Mouse (Mus musculus) kidney, embryonic 16.5 days (tissue): ENCODE data around the gene Rubcn. TPM values are rescaled to one million over a fixed set of nuclear protein-coding genes. Genes with fewer than 3 reads are reported as not detected.
"Not testable (repeated sequence)": the region's sequence is repeated elsewhere in the genome, so short reads cannot be mapped to it uniquely, and the experiment has no call there.

Source experiments
- ATAC-seq: fragments of 200-750 bp; cut with Nextera tagmentation; 2 replicates; pipeline ENCODE4 v1.8.0; 2017; ENCODE audit warnings: moderate TSS enrichment; ENCODE audit not compliant: low FRiP score, low TSS enrichment
- H3K27ac ChIP-seq: fragments of 300-500 bp; sonication (generic); 2 replicates; pipeline ENCODE4 v1.5.1; 2014; ENCODE audit warnings: low read length
- H3K27me3 ChIP-seq: fragments of 300-500 bp; sonication (generic); 2 replicates; pipeline ENCODE4 v1.6.1; 2014; ENCODE audit warnings: low read length, control low read depth, mixed read lengths; ENCODE audit not compliant: insufficient read depth
- H3K36me3 ChIP-seq: fragments of 300-500 bp; sonication (generic); 2 replicates; pipeline ENCODE4 v1.6.1; 2014; ENCODE audit warnings: low read length, control low read depth, mixed read lengths; ENCODE audit not compliant: insufficient read depth
- H3K4me1 ChIP-seq: fragments of 300-500 bp; sonication (generic); 2 replicates; pipeline ENCODE4 v1.6.1; 2014; ENCODE audit warnings: low read length, control low read depth, mixed read lengths; ENCODE audit not compliant: insufficient read depth
- H3K4me2 ChIP-seq: fragments of 300-500 bp; sonication (generic); replicated peaks from 2 replicates; pipeline ENCODE4 v1.6.1; 2014; ENCODE audit warnings: low read depth, low read length
- H3K4me3 ChIP-seq: fragments of 300-500 bp; sonication (generic); 2 replicates; pipeline ENCODE4 v1.5.1; 2014; ENCODE audit warnings: mild to moderate bottlenecking, low read length
- H3K9ac ChIP-seq: fragments of 300-500 bp; sonication (generic); replicated peaks from 2 replicates; pipeline ENCODE4 v1.6.1; 2014; ENCODE audit warnings: low read length
- H3K9me3 ChIP-seq: fragments of 300-500 bp; sonication (generic); 2 replicates; pipeline ENCODE4 v1.6.1; 2016; ENCODE audit warnings: low read length, control low read depth
- WGBS: fragments of 180-500 bp; shearing (Covaris S2); extraction: QIAGEN DNeasy Blood & Tissue Kit; methylation state at CpG from one replicate; pipeline ENCODE4 v1.1.7; 2014; 5-methylcytosine and 5-hydroxymethylcytosine counted together
- polyA plus RNA-seq: library from polyadenylated mRNA; unstranded; fragments of >200 nt; fragmentation: Nextera tagmentation; extraction: Ambion mirVana; gene quantifications from 2 replicates; pipeline ENCODE4 v1.2.1, GENCODE M21; 2015

Gene Rubcn
- polyA plus RNA-seq, result 23.7 and 24.2 TPM in 2 replicates

DNA sequence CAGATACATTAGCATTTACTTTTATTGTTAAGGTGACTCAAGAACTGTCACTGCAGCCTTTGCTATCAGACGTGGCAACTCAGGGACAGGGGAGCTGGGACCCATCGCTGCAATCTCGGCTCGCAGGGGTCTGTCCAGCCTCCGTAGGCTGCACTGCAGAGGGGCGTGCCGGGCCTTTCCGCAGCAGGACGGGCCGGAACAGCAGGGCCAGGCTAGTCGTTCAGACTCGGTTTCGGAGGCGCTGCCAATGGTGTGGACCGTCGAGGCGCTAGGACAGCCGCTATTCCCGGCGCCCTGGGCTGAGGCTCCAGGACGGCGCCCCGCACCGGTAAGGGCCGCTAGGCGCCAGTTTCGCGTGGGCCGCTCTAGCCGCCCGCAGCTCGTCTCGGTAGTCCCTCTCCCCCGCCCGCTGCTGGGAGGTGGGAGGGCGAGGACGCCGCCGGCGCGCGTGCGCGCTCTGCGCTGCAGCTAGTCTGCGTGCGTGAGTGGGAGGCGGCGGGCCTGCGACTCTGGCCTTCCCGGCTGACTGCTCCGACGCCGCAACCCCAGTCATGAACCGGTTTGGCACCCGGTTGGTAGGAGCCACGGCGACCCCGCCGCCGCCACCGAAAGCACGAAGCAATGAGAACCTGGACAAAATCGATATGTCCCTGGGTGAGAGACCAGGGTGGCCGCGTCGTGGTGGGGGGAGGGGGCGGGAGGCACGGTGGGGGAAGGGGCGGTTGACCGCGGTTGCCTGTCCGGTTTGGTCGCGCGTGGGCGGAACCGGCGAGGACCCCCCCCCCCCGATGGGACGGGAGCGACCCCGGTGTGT, at the start of gene Rubcn, which contains the start of gene Fyttd1:
TSS of gene Rubcn (minus strand) at position 424 of the 814 bp plus-strand sequence.
TSS of gene Fyttd1 (plus strand) at position 158 of the 814 bp plus-strand sequence.
- 0% methylated on average over 62 of the region's 83 CpGs for WGBS
- Histone ChIP-seq H3K27me3 (no peaks in the 10 kb centered on the region), H3K27ac (peak within 1 kb of the TSS; percentile 90), H3K4me1 (peaks cover 14% of the 10 kb centered on the region), H3K9ac (peak within 1 kb of the TSS; percentile 92), H3K4me2 (peak within 1 kb of the TSS; percentile 78), H3K36me3 (no peaks in the 10 kb centered on the region), H3K4me3 (peak within 1 kb of the TSS; percentile 98), H3K9me3 (no peaks in the 10 kb centered on the region)
- ATAC-seq, result peak; percentile 97

DNA sequence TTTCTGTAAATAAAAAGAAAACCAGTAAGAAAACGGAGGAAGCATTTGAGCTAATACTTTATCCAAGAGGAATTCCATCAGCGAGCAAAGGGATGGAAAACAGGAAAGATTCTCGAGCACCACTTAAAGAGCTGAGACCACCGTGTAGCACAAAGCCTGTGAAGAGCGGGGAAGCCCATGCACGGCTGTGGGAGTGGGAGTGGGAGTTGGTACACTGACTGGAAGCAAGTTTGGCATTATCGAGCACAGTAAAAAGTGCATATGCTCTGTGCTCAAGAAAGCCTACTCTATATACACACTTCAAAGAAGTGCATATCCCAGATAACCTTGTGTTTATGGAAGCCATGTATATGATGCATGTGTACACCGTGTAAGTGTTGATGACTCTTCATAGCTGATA, 49.5 kb upstream of the Rubcn start:
- Histone ChIP-seq H3K9ac (no peak overlapping the region), H3K27me3 (no peaks in the 10 kb centered on the region), H3K36me3 (peaks cover 17% of the 10 kb centered on the region), H3K27ac (no peak overlapping the region), H3K9me3 (no peaks in the 10 kb centered on the region), H3K4me3 (no peak overlapping the region), H3K4me1 (0 out of 2 replicates have a peak, but pooled peaks cover 4% of the 10 kb centered on the region), H3K4me2 (no peak overlapping the region)
- WGBS, result 91% methylated on average over 8 of the region's 8 CpGs
- ATAC-seq, result no peak

DNA sequence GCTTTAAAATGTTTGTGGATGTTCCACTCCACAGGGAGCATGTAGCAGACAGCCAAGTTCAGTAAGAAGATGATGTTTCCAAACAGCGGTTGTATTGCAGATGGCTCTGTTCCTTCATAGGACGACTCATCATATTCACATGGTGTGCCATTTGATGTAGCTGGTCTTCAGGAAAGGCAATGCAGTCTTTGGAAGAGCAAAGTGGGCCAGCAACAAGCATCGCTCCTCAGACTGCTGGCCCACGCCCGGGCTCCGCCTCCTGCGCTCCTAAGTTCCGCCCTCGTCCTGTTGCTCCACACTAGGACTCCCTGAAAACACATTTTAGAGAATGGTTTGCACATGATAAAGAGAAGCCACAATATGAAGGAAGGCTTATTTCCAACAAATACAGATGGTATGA, 49.1 kb upstream of the Rubcn start:
- H3K4me3 ChIP-seq, ATAC-seq: not testable (repeated sequence)
- WGBS, result 91% methylated on average over 9 of the region's 9 CpGs

DNA sequence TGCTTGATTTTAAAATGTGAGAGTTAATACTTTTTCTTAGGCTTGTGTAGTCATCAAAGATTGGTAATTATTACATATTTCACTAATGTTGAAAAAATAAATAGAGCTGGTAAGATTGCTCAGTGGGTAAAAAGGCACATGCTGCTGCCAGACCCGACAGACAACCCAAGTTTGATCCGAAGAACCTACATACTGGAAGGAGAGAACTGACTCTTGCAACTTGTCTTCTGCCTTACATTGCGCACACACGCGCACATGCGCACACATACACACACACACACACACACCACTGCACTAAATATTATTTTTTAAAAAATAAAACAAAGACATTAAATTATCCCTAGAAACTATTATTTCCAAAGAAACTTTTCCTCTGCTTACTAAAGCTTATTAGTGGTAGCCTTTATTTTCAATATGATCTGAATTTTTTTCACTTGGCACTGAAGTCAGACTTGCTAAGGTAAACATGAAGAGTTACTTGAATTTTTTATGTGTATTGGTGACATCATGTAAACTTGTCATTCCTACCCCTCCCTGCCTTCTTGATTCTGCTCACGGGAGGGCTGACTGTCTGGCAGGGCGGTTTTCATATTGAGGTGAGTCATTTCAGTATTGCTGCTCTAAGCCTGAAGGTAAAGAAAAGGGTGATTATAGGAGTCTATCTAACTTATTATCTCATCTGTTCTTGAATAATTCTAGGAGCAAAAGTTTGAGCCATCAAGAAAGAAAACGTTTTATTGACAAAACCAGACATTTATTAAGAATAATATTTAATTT, 37.9 kb upstream of the Rubcn start:
- WGBS, result 71% methylated on average over 9 of the region's 9 CpGs
- no peak overlapping the region for H3K9ac ChIP-seq
- H3K4me3 ChIP-seq, result peak overlapping the region; percentile 29
- ATAC-seq, result no peak
- H3K27ac ChIP-seq, result no peak overlapping the region
- H3K4me2 ChIP-seq, result peak overlapping the region; percentile 51
- H3K4me1 ChIP-seq, result peaks cover 7% of the 10 kb centered on the region
- H3K9me3 ChIP-seq, result 0 out of 2 replicates have a peak, but pooled peaks cover 2% of the 10 kb centered on the region
- no peaks in the 10 kb centered on the region for H3K27me3 ChIP-seq
- peaks cover 7% of the 10 kb centered on the region; the same call in 1 of the 2 replicates for H3K36me3 ChIP-seq

More for the DNA sequence above, 49.1 kb upstream of the Rubcn start:
- H3K27ac ChIP-seq, H3K4me2 ChIP-seq, H3K9ac ChIP-seq, H3K9me3 ChIP-seq, H3K27me3 ChIP-seq, H3K4me1 ChIP-seq: not testable (repeated sequence)
- peaks cover 17% of the 10 kb centered on the region for H3K36me3 ChIP-seq

DNA sequence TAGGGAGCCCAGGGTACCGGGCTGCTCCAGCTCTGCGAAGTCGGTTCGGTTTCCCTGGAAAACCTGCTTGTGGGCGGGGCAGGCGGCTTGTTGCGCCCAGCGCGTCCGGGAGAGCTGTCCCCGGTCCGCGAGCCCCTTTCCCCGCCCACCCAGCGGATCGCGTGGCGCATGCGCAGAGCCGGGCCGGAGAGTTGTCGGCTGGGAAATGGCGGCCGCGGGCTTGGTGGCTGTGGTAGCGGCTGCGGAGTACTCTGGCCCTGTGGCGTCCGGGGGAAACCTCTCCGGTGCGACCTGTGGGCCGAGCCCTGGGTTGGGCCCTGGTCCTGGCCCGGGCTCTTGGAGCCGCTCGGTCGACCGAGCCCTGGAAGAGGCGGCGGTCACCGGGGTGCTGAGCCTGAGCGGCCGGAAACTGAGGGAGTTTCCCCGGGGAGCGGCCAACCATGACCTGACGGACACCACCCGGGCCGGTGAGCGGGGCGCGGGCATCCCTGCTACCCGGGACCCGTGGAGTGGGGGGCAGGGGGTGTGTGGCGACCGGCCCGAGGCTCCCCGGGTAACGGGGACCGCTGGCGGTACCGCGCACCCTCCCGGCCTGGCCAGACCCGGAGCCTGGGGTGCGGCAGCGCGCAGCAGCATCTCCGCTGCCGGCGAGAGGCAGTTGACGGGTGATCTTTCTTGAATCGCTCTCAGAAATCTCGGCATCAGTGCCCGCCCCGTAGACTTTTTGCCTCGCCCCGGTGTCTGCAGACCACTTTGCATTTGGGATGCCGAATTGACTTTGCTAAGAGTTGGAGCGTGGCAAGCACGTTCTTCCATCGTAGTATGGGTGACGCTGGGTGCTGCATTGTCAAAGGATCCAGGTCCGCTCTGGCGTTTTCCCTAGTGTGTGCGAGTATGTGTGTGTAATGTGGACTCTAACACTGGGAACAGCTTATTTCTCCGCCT, 36.6 kb upstream of the Rubcn start, which contains the start of gene Lrch3:
TSS of gene Lrch3 (plus strand) at position 164 of the 945 bp plus-strand sequence.
- peak; percentile 96 for ATAC-seq
- Histone ChIP-seq H3K9ac (peak within 1 kb of the TSS; percentile 97), H3K4me2 (peak within 1 kb of the TSS; percentile 80), H3K4me1 (peaks cover 7% of the 10 kb centered on the region), H3K9me3 (no peaks in the 10 kb centered on the region), H3K27me3 (no peaks in the 10 kb centered on the region), H3K4me3 (peak within 1 kb of the TSS; percentile 97), H3K36me3 (no peaks in the 10 kb centered on the region), H3K27ac (peak within 1 kb of the TSS; percentile 94)
- under 1% methylated on average over 85 of the region's 85 CpGs for WGBS

DNA sequence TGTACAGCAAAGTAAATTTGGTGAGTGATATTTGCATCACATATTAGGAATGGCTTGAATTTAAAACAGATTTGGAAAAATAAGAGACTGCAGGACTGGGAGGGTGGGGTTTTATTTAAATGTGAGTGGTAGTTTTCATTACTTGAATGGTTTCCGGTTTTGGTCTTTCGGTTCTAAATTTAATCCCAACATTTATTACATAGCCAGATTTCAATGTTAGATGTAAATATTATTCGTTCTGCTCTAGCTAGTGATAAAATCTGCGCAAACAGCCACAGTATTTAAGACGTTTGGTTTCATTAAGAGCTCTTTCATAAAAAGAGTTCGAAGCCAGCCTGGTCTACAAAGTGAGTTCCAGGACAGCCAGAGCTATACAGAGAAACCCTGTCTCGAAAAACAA, 35.6 kb upstream of the Rubcn start:
- H3K9ac ChIP-seq, result no peak overlapping the region; the same call in 1 of the 2 replicates
- no peaks in the 10 kb centered on the region for H3K9me3 ChIP-seq
- H3K4me1 ChIP-seq, result peaks cover 7% of the 10 kb centered on the region
- ATAC-seq, result no peak
- H3K4me2 ChIP-seq, result peak overlapping the region; percentile 80
- no peak overlapping the region for H3K27ac ChIP-seq
- peak overlapping the region; percentile 97 for H3K4me3 ChIP-seq
- 61% methylated on average over 7 of the region's 7 CpGs for WGBS
- H3K27me3 ChIP-seq, result no peaks in the 10 kb centered on the region
- no peaks in the 10 kb centered on the region for H3K36me3 ChIP-seq

DNA sequence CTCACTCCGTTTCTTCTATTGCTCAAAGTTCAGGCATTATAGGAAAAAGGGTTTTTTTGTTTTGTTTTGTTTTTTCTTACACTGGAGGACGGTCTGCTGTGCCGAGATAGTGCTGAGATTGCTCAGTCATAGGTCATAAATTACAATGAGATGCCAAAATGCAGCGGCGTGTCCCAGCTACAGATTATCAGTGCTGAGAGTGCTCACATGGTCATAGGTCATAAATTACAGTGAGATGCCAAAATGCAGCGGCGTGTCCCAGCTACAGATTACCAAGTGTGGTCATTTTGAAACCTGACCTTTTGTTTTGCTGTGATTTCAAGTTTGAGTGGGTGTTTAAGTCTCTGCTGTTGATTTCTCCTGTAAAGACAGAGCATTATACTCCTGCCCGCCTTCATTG, 29.2 kb upstream of the Rubcn start:
- Histone ChIP-seq H3K27ac (peak overlapping the region; percentile 50; the same call in 1 of the 2 replicates), H3K4me1 (peaks cover 6% of the 10 kb centered on the region; the same call in 1 of the 2 replicates), H3K9me3 (no peaks in the 10 kb centered on the region), H3K4me3 (no peak overlapping the region), H3K36me3 (peaks cover 18% of the 10 kb centered on the region; the same call in 1 of the 2 replicates), H3K27me3 (no peaks in the 10 kb centered on the region), H3K4me2 (no peak overlapping the region), H3K9ac (no peak overlapping the region)
- WGBS, result 13% methylated on average over 8 of the region's 8 CpGs
- peak; percentile 54; the same call in 1 of the 2 replicates for ATAC-seq

DNA sequence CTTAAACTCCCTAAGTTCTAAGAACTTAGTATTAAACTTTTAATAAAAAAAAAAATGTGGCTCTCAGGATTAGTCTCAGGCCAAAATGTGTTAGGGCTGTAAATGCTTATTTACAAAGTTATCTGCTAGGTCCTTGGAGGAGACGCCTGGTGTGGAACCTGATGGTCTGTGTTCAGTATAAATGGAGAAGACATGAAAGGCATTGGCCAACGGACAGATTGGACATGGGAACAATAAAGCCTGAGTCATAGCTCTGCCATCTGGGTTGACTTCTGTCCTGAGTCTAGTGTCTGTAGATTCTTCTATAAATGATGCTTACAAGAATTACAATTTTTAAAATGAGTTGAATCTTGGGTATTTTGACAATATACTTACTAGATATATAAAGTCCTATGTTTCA, 28.6 kb upstream of the Rubcn start:
- H3K9ac ChIP-seq, result no peak overlapping the region
- 67% methylated on average over 2 of the region's 2 CpGs for WGBS
- H3K36me3 ChIP-seq, result peaks cover 21% of the 10 kb centered on the region; the same call in 1 of the 2 replicates
- peaks cover 6% of the 10 kb centered on the region; the same call in 1 of the 2 replicates for H3K4me1 ChIP-seq
- H3K27me3 ChIP-seq, result no peaks in the 10 kb centered on the region
- H3K4me2 ChIP-seq, result no peak overlapping the region
- H3K27ac ChIP-seq, result no peak overlapping the region
- H3K4me3 ChIP-seq, result no peak overlapping the region
- no peaks in the 10 kb centered on the region for H3K9me3 ChIP-seq
- no peak for ATAC-seq

DNA sequence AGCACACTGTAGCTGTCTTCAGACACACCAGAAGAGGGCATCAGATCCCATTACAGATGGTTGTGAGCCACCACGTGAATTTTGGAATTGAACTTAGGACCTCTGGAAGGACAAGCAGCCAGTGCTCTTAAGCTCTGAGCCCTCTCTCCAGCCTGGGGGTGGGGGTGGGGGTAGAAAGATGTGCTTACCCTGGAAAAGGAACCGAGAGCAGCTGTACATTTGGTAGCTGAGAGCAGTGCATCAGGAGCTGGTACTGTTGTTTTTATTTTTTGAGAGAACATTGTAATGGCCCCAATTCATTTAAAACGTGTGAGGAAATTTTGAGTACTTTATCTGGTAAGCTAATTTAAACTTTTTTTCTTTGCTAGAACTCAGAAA, 24.5 kb upstream of the Rubcn start:
- Histone ChIP-seq H3K4me2 (no peak overlapping the region), H3K9ac (no peak overlapping the region), H3K9me3 (no peaks in the 10 kb centered on the region), H3K36me3 (peaks cover 31% of the 10 kb centered on the region; the same call in 1 of the 2 replicates), H3K4me3 (no peak overlapping the region), H3K4me1 (peaks cover 5% of the 10 kb centered on the region; the same call in 1 of the 2 replicates), H3K27ac (no peak overlapping the region), H3K27me3 (no peaks in the 10 kb centered on the region)
- no peak for ATAC-seq
- 61% methylated on average over 3 of the region's 3 CpGs for WGBS
